Mouse (Mus musculus): ENCODE data around the gene 1190007I07Rik. TPM values are rescaled to one million over a fixed set of nuclear protein-coding genes. Genes with fewer than 3 reads are reported as not detected.
A peak's percentile ranks its signal among the peaks of the same experiment; 100 is the strongest.

1190007I07Rik gene
- polyA plus RNA-seq (2014; fragmentation: Nextera tagmentation; extraction: Ambion mirVana): 34.6 and 35.6 TPM in 2 replicates

DNA sequence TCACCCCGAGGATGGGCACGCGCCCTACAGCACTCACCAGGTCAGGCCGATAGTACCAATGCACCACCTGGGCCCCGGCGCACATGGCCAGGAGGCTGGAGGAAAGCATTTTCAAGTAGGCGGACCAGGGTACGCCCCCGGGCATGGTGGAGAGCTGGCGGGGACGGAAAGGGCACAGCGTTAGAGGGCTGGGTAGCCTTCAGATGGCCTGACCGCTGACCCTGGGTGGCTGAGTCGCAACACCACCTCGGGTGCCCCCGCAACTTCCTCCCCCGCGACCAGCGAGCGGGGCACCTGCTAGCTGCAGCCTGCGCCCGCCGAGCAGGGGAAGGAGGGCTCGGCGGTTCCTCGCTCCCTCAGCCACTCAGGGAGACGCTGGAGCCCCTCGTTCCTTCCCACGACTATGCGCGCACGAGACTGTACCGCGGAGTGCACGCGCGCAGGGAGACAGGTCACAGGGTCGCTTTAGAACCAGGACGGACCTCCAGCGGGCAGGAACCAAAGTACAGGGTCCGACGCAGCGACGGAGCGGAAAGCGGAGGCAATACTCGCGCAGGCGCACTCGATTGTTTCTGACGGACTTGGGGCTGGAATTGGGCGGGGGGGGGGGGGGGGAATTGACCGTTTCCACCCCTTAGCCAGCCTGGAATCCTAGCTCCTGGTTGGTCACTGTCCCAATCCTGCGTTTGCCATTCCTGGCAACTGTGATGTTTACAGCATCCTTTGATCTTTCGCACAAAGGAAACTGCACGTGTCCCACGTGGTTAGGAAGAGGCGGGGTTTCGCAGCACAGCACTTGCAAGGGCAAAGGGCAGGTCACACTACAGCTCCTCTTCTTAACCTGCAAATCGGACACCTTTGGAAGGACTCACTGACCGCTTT is at the start of gene 1190007I07Rik:
Gene 1190007I07Rik (minus strand): TSS at position 558 of the 882 bp plus-strand sequence.
- peak; percentile 97 for DNase-seq
- Histone ChIP-seq H3K36me3 (ENCODE audit: insufficient read depth) (no peaks in the 10 kb centered on the region), H3K9me3 (ENCODE audit: low read depth, low read length) (no peaks in the 10 kb centered on the region), H3K9ac (peak within 1 kb of the TSS; percentile 71), H3K4me2 (peak within 1 kb of the TSS; percentile 69), H3K27ac (ENCODE audit: low read depth) (peak within 1 kb of the TSS; percentile 70), H3K27me3 (ENCODE audit: insufficient read depth, low read length) (no peaks in the 10 kb centered on the region), H3K4me3 (ENCODE audit: low read depth, low read length) (peak within 1 kb of the TSS; percentile 68), H3K4me1 (ENCODE audit: insufficient read depth) (no peaks in the 10 kb centered on the region)
- WGBS: under 1% methylated on average over 60 of the region's 61 CpGs
- peak; percentile 43; the same call in 1 of the 2 replicates for TF ChIP-seq CTCF (IDR thresholded peaks at IDR 0.05; ENCODE audit: low read depth)
- ATAC-seq (ENCODE audit: insufficient read depth): peak; percentile 92

- no peak overlapping the region for H3K9ac ChIP-seq
- ATAC-seq (ENCODE audit: insufficient read depth) (no peak), DNase-seq (no peak)
- 71% methylated on average over 6 of the region's 6 CpGs for WGBS
- no peak overlapping the region for H3K4me3 ChIP-seq (ENCODE audit: low read depth, low read length)
- no peak overlapping the region for H3K27ac ChIP-seq (ENCODE audit: low read depth)
- no peaks in the 10 kb centered on the region for H3K36me3 ChIP-seq (ENCODE audit: insufficient read depth)
- H3K27me3 ChIP-seq (ENCODE audit: insufficient read depth, low read length): no peaks in the 10 kb centered on the region
- no peaks in the 10 kb centered on the region for H3K4me1 ChIP-seq (ENCODE audit: insufficient read depth)
- no peak for TF ChIP-seq CTCF (IDR thresholded peaks at IDR 0.05; ENCODE audit: low read depth)
- H3K9me3 ChIP-seq (ENCODE audit: low read depth, low read length): no peaks in the 10 kb centered on the region
- no peak overlapping the region for H3K4me2 ChIP-seq
These were observed 47.2 kb upstream of the 1190007I07Rik start for GRCm38 (mm10) chr10:82670205-82670604.

GRCm38 (mm10) chr10:82666436-82667234 is 43.6 kb upstream of the 1190007I07Rik start:
- H3K27ac ChIP-seq (ENCODE audit: low read depth): no peak overlapping the region
- H3K9ac ChIP-seq: peak overlapping the region; percentile 28; the same call in 1 of the 2 replicates
- peak overlapping the region; percentile 57 for H3K4me2 ChIP-seq
- H3K4me3 ChIP-seq (ENCODE audit: low read depth, low read length): peak overlapping the region; percentile 18; the same call in 1 of the 2 replicates
- no peaks in the 10 kb centered on the region for H3K9me3 ChIP-seq (ENCODE audit: low read depth, low read length)
- peak; percentile 95 for DNase-seq
- H3K27me3 ChIP-seq (ENCODE audit: insufficient read depth, low read length): no peaks in the 10 kb centered on the region
- ATAC-seq (ENCODE audit: insufficient read depth): peak; percentile 97
- TF ChIP-seq CTCF (IDR thresholded peaks at IDR 0.05; ENCODE audit: low read depth): peak; percentile 92
- 14% methylated on average over 22 of the region's 22 CpGs for WGBS
- H3K36me3 ChIP-seq (ENCODE audit: insufficient read depth): no peaks in the 10 kb centered on the region
- H3K4me1 ChIP-seq (ENCODE audit: insufficient read depth): no peaks in the 10 kb centered on the region

GRCm38 (mm10) chr10:82665951-82666350 is 42.9 kb upstream of the 1190007I07Rik start:
- Histone ChIP-seq H3K27me3 (ENCODE audit: insufficient read depth, low read length) (no peaks in the 10 kb centered on the region), H3K4me2 (no peak overlapping the region), H3K36me3 (ENCODE audit: insufficient read depth) (no peaks in the 10 kb centered on the region), H3K4me1 (ENCODE audit: insufficient read depth) (no peaks in the 10 kb centered on the region), H3K4me3 (ENCODE audit: low read depth, low read length) (no peak overlapping the region), H3K27ac (ENCODE audit: low read depth) (no peak overlapping the region), H3K9ac (no peak overlapping the region), H3K9me3 (ENCODE audit: low read depth, low read length) (no peaks in the 10 kb centered on the region)
- ATAC-seq (ENCODE audit: insufficient read depth): no peak
- DNase-seq: no peak
- no peak for TF ChIP-seq CTCF (IDR thresholded peaks at IDR 0.05; ENCODE audit: low read depth)
- 61% methylated on average over 3 of the region's 3 CpGs for WGBS

DNA sequence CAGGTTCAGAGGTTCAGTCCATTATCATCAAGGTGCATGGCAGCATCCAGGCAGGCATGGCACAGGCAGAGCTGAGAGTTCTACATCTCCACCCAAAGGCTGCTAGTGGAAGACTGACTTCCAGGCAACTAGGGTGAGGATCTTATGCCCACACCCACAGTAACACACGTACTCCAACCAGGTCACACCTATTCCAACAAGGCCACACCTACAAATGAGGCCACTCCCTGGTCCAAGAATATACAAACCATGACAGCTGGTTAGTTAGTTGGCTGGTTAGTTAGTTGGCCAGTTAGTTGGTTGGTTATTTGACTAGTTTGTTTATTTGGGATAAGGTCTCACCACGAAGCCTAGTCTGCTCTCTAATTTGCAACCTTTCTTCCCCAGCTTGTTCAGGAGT is 40.3 kb upstream of the 1190007I07Rik start:
- Histone ChIP-seq H3K4me2 (no peak overlapping the region), H3K27me3 (ENCODE audit: insufficient read depth, low read length) (no peaks in the 10 kb centered on the region), H3K4me1 (ENCODE audit: insufficient read depth) (no peaks in the 10 kb centered on the region), H3K27ac (ENCODE audit: low read depth) (no peak overlapping the region), H3K4me3 (ENCODE audit: low read depth, low read length) (no peak overlapping the region), H3K9me3 (ENCODE audit: low read depth, low read length) (no peaks in the 10 kb centered on the region), H3K36me3 (ENCODE audit: insufficient read depth) (no peaks in the 10 kb centered on the region), H3K9ac (no peak overlapping the region)
- DNase-seq (no peak), ATAC-seq (ENCODE audit: insufficient read depth) (no peak)
- 83% methylated on average over 2 of the region's 2 CpGs for WGBS
- TF ChIP-seq CTCF (IDR thresholded peaks at IDR 0.05; ENCODE audit: low read depth): no peak

DNA sequence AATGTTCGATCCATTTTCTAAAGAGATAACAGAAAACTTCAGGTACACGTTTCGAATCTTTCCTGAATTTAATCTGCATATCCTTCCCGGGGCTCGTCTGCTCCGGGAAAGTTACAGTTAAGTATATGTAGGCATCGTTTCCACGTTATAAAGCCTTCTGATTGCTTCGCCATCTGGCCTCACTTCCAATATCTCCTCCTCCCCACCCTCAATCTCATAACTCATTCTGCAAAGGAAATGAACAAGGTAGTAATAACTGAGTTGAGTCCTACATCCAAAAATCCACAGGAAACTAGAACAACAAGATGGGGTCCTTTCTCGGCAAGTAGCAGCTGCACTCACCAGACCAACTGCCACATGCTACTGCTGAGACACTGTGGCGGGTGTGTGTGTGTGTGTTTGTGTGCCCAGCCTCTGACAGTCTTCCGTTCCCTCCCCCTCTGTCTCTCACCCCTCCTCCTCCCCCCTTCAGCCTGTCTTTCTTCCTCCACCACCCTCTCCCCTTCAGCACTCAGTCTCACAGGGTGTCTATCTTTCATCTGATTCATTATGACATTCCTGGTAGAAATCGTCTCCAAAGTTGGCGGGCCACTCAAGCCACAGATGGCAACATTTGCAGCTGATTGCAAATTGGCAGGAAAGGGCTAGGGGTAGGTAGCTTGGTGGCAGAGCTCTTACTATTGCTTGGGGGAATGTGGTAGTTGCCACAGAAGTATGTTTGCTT is 39.4 kb upstream of the 1190007I07Rik start:
- TF ChIP-seq CTCF (IDR thresholded peaks at IDR 0.05; ENCODE audit: low read depth): no peak
- 59% methylated on average over 14 of the region's 14 CpGs for WGBS
- H3K4me1 ChIP-seq (ENCODE audit: insufficient read depth): no peaks in the 10 kb centered on the region

More for the DNA sequence above, 39.4 kb upstream of the 1190007I07Rik start:
- Histone ChIP-seq H3K27me3 (ENCODE audit: insufficient read depth, low read length) (no peaks in the 10 kb centered on the region), H3K4me3 (ENCODE audit: low read depth, low read length) (no peak overlapping the region), H3K9ac (no peak overlapping the region), H3K36me3 (ENCODE audit: insufficient read depth) (no peaks in the 10 kb centered on the region), H3K27ac (ENCODE audit: low read depth) (no peak overlapping the region), H3K9me3 (ENCODE audit: low read depth, low read length) (no peaks in the 10 kb centered on the region), H3K4me2 (no peak overlapping the region)
- ATAC-seq (ENCODE audit: insufficient read depth) (no peak), DNase-seq (no peak)
